Mouse (Mus musculus): ENCODE measurements around the gene Hes6. TPM values are rescaled to one million over a fixed set of nuclear protein-coding genes. Genes with fewer than 3 reads are reported as not detected.

Hes6 gene
- polyA plus RNA-seq, 1 experiment from 2014 or later = 72.2 TPM

GRCm38 (mm10) chr1:91430761-91431160 is 16.9 kb upstream of the Hes6 start:
- no peak for ATAC-seq (ENCODE audit: low FRiP score, low TSS enrichment)
- Histone ChIP-seq H3K4me3 (ENCODE audit: low read length) (no peak overlapping the region), H3K9me3 (ENCODE audit: low read length) (no peaks in the 10 kb centered on the region), H3K36me3 (ENCODE audit: insufficient read depth, low read length) (peaks cover 2% of the 10 kb centered on the region; the same call in 1 of the 2 replicates), H3K27ac (ENCODE audit: low read length) (no peak overlapping the region), H3K4me2 (replicated peaks; ENCODE audit: low read depth, low read length) (no peak overlapping the region), H3K9ac (replicated peaks; ENCODE audit: low read length) (no peak overlapping the region), H3K4me1 (ENCODE audit: insufficient read depth, low read length) (peaks cover 3% of the 10 kb centered on the region), H3K27me3 (ENCODE audit: insufficient read depth, low read length) (no peaks in the 10 kb centered on the region)
- 76% methylated on average over 7 of the region's 7 CpGs for WGBS

GRCm38 (mm10) chr1:91429212-91429611 is 15.4 kb upstream of the Hes6 start:
- Histone ChIP-seq H3K27me3 (ENCODE audit: insufficient read depth, low read length) (no peaks in the 10 kb centered on the region), H3K27ac (ENCODE audit: low read length) (no peak overlapping the region), H3K4me1 (ENCODE audit: insufficient read depth, low read length) (no peaks in the 10 kb centered on the region), H3K9me3 (ENCODE audit: low read length) (no peaks in the 10 kb centered on the region), H3K4me2 (replicated peaks; ENCODE audit: low read depth, low read length) (no peak overlapping the region), H3K4me3 (ENCODE audit: low read length) (no peak overlapping the region), H3K36me3 (ENCODE audit: insufficient read depth, low read length) (peaks cover 2% of the 10 kb centered on the region; the same call in 1 of the 2 replicates), H3K9ac (replicated peaks; ENCODE audit: low read length) (no peak overlapping the region)
- ATAC-seq (ENCODE audit: low FRiP score, low TSS enrichment) = no peak
- 92% methylated on average over 10 of the region's 10 CpGs for WGBS

- 0 out of 2 replicates have a peak, but pooled peaks have one; percentile 75 for ATAC-seq (ENCODE audit: low FRiP score, low TSS enrichment)
- Histone ChIP-seq H3K4me2 (replicated peaks; ENCODE audit: low read depth, low read length) (no peak overlapping the region), H3K9ac (replicated peaks; ENCODE audit: low read length) (no peak overlapping the region), H3K4me3 (ENCODE audit: low read length) (no peak overlapping the region), H3K27ac (ENCODE audit: low read length) (no peak overlapping the region), H3K9me3 (ENCODE audit: low read length) (no peaks in the 10 kb centered on the region), H3K36me3 (ENCODE audit: insufficient read depth, low read length) (peaks cover 2% of the 10 kb centered on the region; the same call in 1 of the 2 replicates), H3K27me3 (ENCODE audit: insufficient read depth, low read length) (no peaks in the 10 kb centered on the region), H3K4me1 (ENCODE audit: insufficient read depth, low read length) (no peaks in the 10 kb centered on the region)
- WGBS = 33% methylated on average over 4 of the region's 4 CpGs
Measured at GRCm38 (mm10) chr1:91428614-91429013, 14.8 kb upstream of the Hes6 start.

- no peak overlapping the region for H3K4me3 ChIP-seq (ENCODE audit: low read length)
- no peaks in the 10 kb centered on the region for H3K4me1 ChIP-seq (ENCODE audit: insufficient read depth, low read length)
- H3K9me3 ChIP-seq (ENCODE audit: low read length) = no peaks in the 10 kb centered on the region
- no peak overlapping the region for H3K4me2 ChIP-seq (replicated peaks; ENCODE audit: low read depth, low read length)
- H3K9ac ChIP-seq (replicated peaks; ENCODE audit: low read length) = no peak overlapping the region
- no peak overlapping the region for H3K27ac ChIP-seq (ENCODE audit: low read length)
- WGBS = 77% methylated on average over 9 of the region's 9 CpGs
- no peaks in the 10 kb centered on the region for H3K27me3 ChIP-seq (ENCODE audit: insufficient read depth, low read length)
- ATAC-seq (ENCODE audit: low FRiP score, low TSS enrichment) = no peak
- H3K36me3 ChIP-seq (ENCODE audit: insufficient read depth, low read length) = no peaks in the 10 kb centered on the region; the same call in 1 of the 2 replicates
Measured at GRCm38 (mm10) chr1:91426397-91426796, 12.6 kb upstream of the Hes6 start.

- no peak overlapping the region for H3K4me3 ChIP-seq (ENCODE audit: low read length)
- H3K27ac ChIP-seq (ENCODE audit: low read length) = no peak overlapping the region
- no peak for ATAC-seq (ENCODE audit: low FRiP score, low TSS enrichment)
- H3K9me3 ChIP-seq (ENCODE audit: low read length) = no peaks in the 10 kb centered on the region
- H3K4me2 ChIP-seq (replicated peaks; ENCODE audit: low read depth, low read length) = no peak overlapping the region
- whole genome bisulfite sequencing = 90% methylated on average over 8 of the region's 8 CpGs
- no peaks in the 10 kb centered on the region for H3K27me3 ChIP-seq (ENCODE audit: insufficient read depth, low read length)
- no peaks in the 10 kb centered on the region for H3K36me3 ChIP-seq (ENCODE audit: insufficient read depth, low read length)
- H3K4me1 ChIP-seq (ENCODE audit: insufficient read depth, low read length) = no peaks in the 10 kb centered on the region
- no peak overlapping the region for H3K9ac ChIP-seq (replicated peaks; ENCODE audit: low read length)
Measured at GRCm38 (mm10) chr1:91420601-91421065, 6.8 kb upstream of the Hes6 start.

- H3K9me3 ChIP-seq (ENCODE audit: low read length) = no peaks in the 10 kb centered on the region
- H3K36me3 ChIP-seq (ENCODE audit: insufficient read depth, low read length) = no peaks in the 10 kb centered on the region
- H3K27ac ChIP-seq (ENCODE audit: low read length) = no peak overlapping the region
- WGBS = 65% methylated on average over 10 of the region's 10 CpGs
- H3K4me3 ChIP-seq (ENCODE audit: low read length) = no peak overlapping the region
- H3K9ac ChIP-seq (replicated peaks; ENCODE audit: low read length) = no peak overlapping the region
- no peak overlapping the region for H3K4me2 ChIP-seq (replicated peaks; ENCODE audit: low read depth, low read length)
- peaks cover 3% of the 10 kb centered on the region for H3K4me1 ChIP-seq (ENCODE audit: insufficient read depth, low read length)
- no peaks in the 10 kb centered on the region for H3K27me3 ChIP-seq (ENCODE audit: insufficient read depth, low read length)
- no peak for ATAC-seq (ENCODE audit: low FRiP score, low TSS enrichment)
Measured at GRCm38 (mm10) chr1:91419862-91420600, 6.2 kb upstream of the Hes6 start.

- 82% methylated on average over 1 of the region's 1 CpGs for WGBS
Measured at GRCm38 (mm10) chr1:91417991-91418390, 4.2 kb upstream of the Hes6 start.

GRCm38 (mm10) chr1:91415311-91415710 is 1.5 kb upstream of the Hes6 start:
- 72% methylated on average over 5 of the region's 5 CpGs for WGBS
- H3K4me3 ChIP-seq (ENCODE audit: low read length) = no peak overlapping the region
- peaks cover 33% of the 10 kb centered on the region for H3K4me1 ChIP-seq (ENCODE audit: insufficient read depth, low read length)
- no peak overlapping the region for H3K4me2 ChIP-seq (replicated peaks; ENCODE audit: low read depth, low read length)
- no peaks in the 10 kb centered on the region for H3K27me3 ChIP-seq (ENCODE audit: insufficient read depth, low read length)
- H3K36me3 ChIP-seq (ENCODE audit: insufficient read depth, low read length) = no peaks in the 10 kb centered on the region
- no peak for ATAC-seq (ENCODE audit: low FRiP score, low TSS enrichment)
- H3K9me3 ChIP-seq (ENCODE audit: low read length) = no peaks in the 10 kb centered on the region
- peak overlapping the region; percentile 66 for H3K9ac ChIP-seq (replicated peaks; ENCODE audit: low read length)
- peak overlapping the region; percentile 93; the same call in 1 of the 2 replicates for H3K27ac ChIP-seq (ENCODE audit: low read length)

More at GRCm38 (mm10) chr1:91417991-91418390, 4.2 kb upstream of the Hes6 start:
- Histone ChIP-seq H3K4me1 (ENCODE audit: insufficient read depth, low read length) (peaks cover 20% of the 10 kb centered on the region), H3K27me3 (ENCODE audit: insufficient read depth, low read length) (no peaks in the 10 kb centered on the region), H3K27ac (ENCODE audit: low read length) (no peak overlapping the region), H3K9ac (replicated peaks; ENCODE audit: low read length) (no peak overlapping the region), H3K4me2 (replicated peaks; ENCODE audit: low read depth, low read length) (no peak overlapping the region), H3K36me3 (ENCODE audit: insufficient read depth, low read length) (no peaks in the 10 kb centered on the region), H3K9me3 (ENCODE audit: low read length) (no peaks in the 10 kb centered on the region), H3K4me3 (ENCODE audit: low read length) (no peak overlapping the region)
- no peak for ATAC-seq (ENCODE audit: low FRiP score, low TSS enrichment)

GRCm38 (mm10) chr1:91414903-91415302 is 1.1 kb upstream of the Hes6 start:
- H3K4me2 ChIP-seq (replicated peaks; ENCODE audit: low read depth, low read length) = peak overlapping the region; percentile 99; the same call in 1 of the 2 replicates
- no peak for ATAC-seq (ENCODE audit: low FRiP score, low TSS enrichment)
- peaks cover 33% of the 10 kb centered on the region for H3K4me1 ChIP-seq (ENCODE audit: insufficient read depth, low read length)
- H3K4me3 ChIP-seq (ENCODE audit: low read length) = no peak overlapping the region
- no peaks in the 10 kb centered on the region for H3K36me3 ChIP-seq (ENCODE audit: insufficient read depth, low read length)
- H3K27me3 ChIP-seq (ENCODE audit: insufficient read depth, low read length) = no peaks in the 10 kb centered on the region
- H3K9ac ChIP-seq (replicated peaks; ENCODE audit: low read length) = peak overlapping the region; percentile 66
- peak overlapping the region; percentile 93 for H3K27ac ChIP-seq (ENCODE audit: low read length)
- WGBS = 51% methylated on average over 4 of the region's 4 CpGs
- no peaks in the 10 kb centered on the region for H3K9me3 ChIP-seq (ENCODE audit: low read length)

GRCm38 (mm10) chr1:91413536-91413897 is 321 bp downstream of the Hes6 start:
- no peak for ATAC-seq (ENCODE audit: low FRiP score, low TSS enrichment)
- 0% methylated on average over 14 of the region's 14 CpGs for WGBS
- peak overlapping the region; percentile 66 for H3K9ac ChIP-seq (replicated peaks; ENCODE audit: low read length)
- no peaks in the 10 kb centered on the region for H3K36me3 ChIP-seq (ENCODE audit: insufficient read depth, low read length)
- H3K4me2 ChIP-seq (replicated peaks; ENCODE audit: low read depth, low read length) = peak overlapping the region; percentile 99
- peaks cover 33% of the 10 kb centered on the region for H3K4me1 ChIP-seq (ENCODE audit: insufficient read depth, low read length)
- H3K9me3 ChIP-seq (ENCODE audit: low read length) = no peaks in the 10 kb centered on the region
- H3K27ac ChIP-seq (ENCODE audit: low read length) = peak overlapping the region; percentile 93
- peak overlapping the region; percentile 78 for H3K4me3 ChIP-seq (ENCODE audit: low read length)
- H3K27me3 ChIP-seq (ENCODE audit: insufficient read depth, low read length) = no peaks in the 10 kb centered on the region
